Mouse (Mus musculus): ENCODE data around the gene Gm47995. TPM values are rescaled to one million over a fixed set of nuclear protein-coding genes. Genes with fewer than 3 reads are reported as not detected.

The Gm47995 gene
- polyA plus RNA-seq, 1 experiment: 1.3 TPM

DNA sequence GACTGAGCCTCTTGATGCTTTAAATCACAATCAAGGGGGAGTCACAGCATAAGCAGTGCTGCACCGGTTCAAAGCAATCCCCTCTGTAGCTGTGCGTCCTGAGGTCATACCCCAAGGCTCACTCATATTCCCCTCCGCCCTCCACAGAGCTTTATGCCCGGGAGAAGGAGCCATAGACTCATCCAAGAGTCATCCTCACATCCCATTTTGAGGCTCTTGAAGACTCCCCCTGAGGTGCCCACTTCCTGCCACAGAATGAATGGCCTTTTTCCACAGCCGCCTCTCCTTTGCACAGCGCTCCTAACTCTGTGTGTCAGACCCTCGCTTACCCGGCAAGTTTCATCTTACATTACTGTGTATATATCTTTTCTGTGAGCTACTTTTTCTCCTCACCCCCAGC lies 29.3 kb downstream of the Gm47995 start:
- Histone ChIP-seq H3K4me1 (ENCODE audit: control insufficient read depth, insufficient read depth, low read length) (no peaks in the 10 kb centered on the region), H3K27me3 (ENCODE audit: control insufficient read depth, insufficient read depth, low read length) (no peaks in the 10 kb centered on the region), H3K36me3 (ENCODE audit: control insufficient read depth, insufficient read depth, low read length) (no peaks in the 10 kb centered on the region), H3K4me3 (ENCODE audit: control insufficient read depth, low read depth, low read length) (no peak overlapping the region), H3K27ac (ENCODE audit: control insufficient read depth, insufficient read depth, low read depth, low read length) (no peak overlapping the region)
- no peak for TF ChIP-seq CTCF (IDR thresholded peaks at IDR 0.05; ENCODE audit: control insufficient read depth, insufficient read depth, insufficient replicate concordance, low read depth, low read length)
- TF ChIP-seq POLR2A (IDR thresholded peaks at IDR 0.05; ENCODE audit: control insufficient read depth, low read depth, low read length): no peak

DNA sequence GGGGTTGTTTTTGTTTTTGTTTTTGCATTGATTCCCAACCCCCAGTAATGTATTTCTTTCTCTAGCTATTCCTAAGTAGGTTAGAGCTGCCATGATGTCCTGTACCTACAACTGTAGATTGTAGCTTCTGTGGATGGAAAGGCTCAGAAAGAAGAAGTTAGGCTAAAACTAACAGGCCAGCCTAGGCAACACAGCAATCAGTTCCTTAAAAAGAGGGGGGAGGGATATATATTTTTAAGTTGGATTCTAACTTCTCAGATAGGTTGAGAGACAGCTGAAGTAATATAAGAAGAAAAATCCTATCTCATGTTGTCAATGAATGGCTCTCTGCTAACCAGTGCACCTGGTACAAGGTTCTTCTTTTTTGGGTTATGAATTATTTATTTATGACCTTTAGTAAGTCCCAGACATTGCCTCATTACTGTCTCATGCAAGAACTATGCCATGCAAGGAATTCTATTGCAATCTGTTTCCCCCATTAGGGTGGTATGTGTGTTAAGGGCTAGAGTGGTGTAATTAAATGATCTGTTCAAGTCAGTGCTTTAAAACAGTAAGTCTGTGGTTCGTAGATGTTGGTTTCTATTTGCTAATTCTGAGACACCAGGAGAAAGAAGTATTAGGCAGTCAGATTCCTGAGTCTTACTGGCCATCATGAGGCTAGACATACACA lies 30.2 kb downstream of the Gm47995 start:
- no peaks in the 10 kb centered on the region for H3K4me1 ChIP-seq (ENCODE audit: control insufficient read depth, insufficient read depth, low read length)
- H3K4me3 ChIP-seq (ENCODE audit: control insufficient read depth, low read depth, low read length): no peak overlapping the region
- no peak overlapping the region for H3K27ac ChIP-seq (ENCODE audit: control insufficient read depth, insufficient read depth, low read depth, low read length)
- H3K36me3 ChIP-seq (ENCODE audit: control insufficient read depth, insufficient read depth, low read length): no peaks in the 10 kb centered on the region
- TF ChIP-seq CTCF (IDR thresholded peaks at IDR 0.05; ENCODE audit: control insufficient read depth, insufficient read depth, insufficient replicate concordance, low read depth, low read length): no peak
- TF ChIP-seq POLR2A (IDR thresholded peaks at IDR 0.05; ENCODE audit: control insufficient read depth, low read depth, low read length): no peak
- no peaks in the 10 kb centered on the region for H3K27me3 ChIP-seq (ENCODE audit: control insufficient read depth, insufficient read depth, low read length)

GRCm38 (mm10) chr1:151232346-151232745 lies 34.1 kb downstream of the Gm47995 start:
- Histone ChIP-seq H3K27ac (ENCODE audit: control insufficient read depth, insufficient read depth, low read depth, low read length) (no peak overlapping the region), H3K36me3 (ENCODE audit: control insufficient read depth, insufficient read depth, low read length) (no peaks in the 10 kb centered on the region), H3K4me1 (ENCODE audit: control insufficient read depth, insufficient read depth, low read length) (no peaks in the 10 kb centered on the region), H3K27me3 (ENCODE audit: control insufficient read depth, insufficient read depth, low read length) (no peaks in the 10 kb centered on the region), H3K4me3 (ENCODE audit: control insufficient read depth, low read depth, low read length) (no peak overlapping the region)
- TF ChIP-seq POLR2A (IDR thresholded peaks at IDR 0.05; ENCODE audit: control insufficient read depth, low read depth, low read length) (no peak), CTCF (IDR thresholded peaks at IDR 0.05; ENCODE audit: control insufficient read depth, insufficient read depth, insufficient replicate concordance, low read depth, low read length) (no peak)

GRCm38 (mm10) chr1:151233756-151234155 lies 35.5 kb downstream of the Gm47995 start:
- TF ChIP-seq POLR2A (IDR thresholded peaks at IDR 0.05; ENCODE audit: control insufficient read depth, low read depth, low read length) (no peak), CTCF (IDR thresholded peaks at IDR 0.05; ENCODE audit: control insufficient read depth, insufficient read depth, insufficient replicate concordance, low read depth, low read length) (no peak)
- Histone ChIP-seq H3K4me3 (ENCODE audit: control insufficient read depth, low read depth, low read length) (no peak overlapping the region), H3K27ac (ENCODE audit: control insufficient read depth, insufficient read depth, low read depth, low read length) (no peak overlapping the region), H3K36me3 (ENCODE audit: control insufficient read depth, insufficient read depth, low read length) (no peaks in the 10 kb centered on the region), H3K27me3 (ENCODE audit: control insufficient read depth, insufficient read depth, low read length) (no peaks in the 10 kb centered on the region), H3K4me1 (ENCODE audit: control insufficient read depth, insufficient read depth, low read length) (no peaks in the 10 kb centered on the region)

GRCm38 (mm10) chr1:151235574-151235973 lies 37.3 kb downstream of the Gm47995 start:
- H3K4me3 ChIP-seq (ENCODE audit: control insufficient read depth, low read depth, low read length): no peak overlapping the region
- H3K36me3 ChIP-seq (ENCODE audit: control insufficient read depth, insufficient read depth, low read length): no peaks in the 10 kb centered on the region
- H3K4me1 ChIP-seq (ENCODE audit: control insufficient read depth, insufficient read depth, low read length): no peaks in the 10 kb centered on the region
- H3K27ac ChIP-seq (ENCODE audit: control insufficient read depth, insufficient read depth, low read depth, low read length): no peak overlapping the region
- no peak for TF ChIP-seq POLR2A (IDR thresholded peaks at IDR 0.05; ENCODE audit: control insufficient read depth, low read depth, low read length)
- TF ChIP-seq CTCF (IDR thresholded peaks at IDR 0.05; ENCODE audit: control insufficient read depth, insufficient read depth, insufficient replicate concordance, low read depth, low read length): no peak
- H3K27me3 ChIP-seq (ENCODE audit: control insufficient read depth, insufficient read depth, low read length): no peaks in the 10 kb centered on the region

DNA sequence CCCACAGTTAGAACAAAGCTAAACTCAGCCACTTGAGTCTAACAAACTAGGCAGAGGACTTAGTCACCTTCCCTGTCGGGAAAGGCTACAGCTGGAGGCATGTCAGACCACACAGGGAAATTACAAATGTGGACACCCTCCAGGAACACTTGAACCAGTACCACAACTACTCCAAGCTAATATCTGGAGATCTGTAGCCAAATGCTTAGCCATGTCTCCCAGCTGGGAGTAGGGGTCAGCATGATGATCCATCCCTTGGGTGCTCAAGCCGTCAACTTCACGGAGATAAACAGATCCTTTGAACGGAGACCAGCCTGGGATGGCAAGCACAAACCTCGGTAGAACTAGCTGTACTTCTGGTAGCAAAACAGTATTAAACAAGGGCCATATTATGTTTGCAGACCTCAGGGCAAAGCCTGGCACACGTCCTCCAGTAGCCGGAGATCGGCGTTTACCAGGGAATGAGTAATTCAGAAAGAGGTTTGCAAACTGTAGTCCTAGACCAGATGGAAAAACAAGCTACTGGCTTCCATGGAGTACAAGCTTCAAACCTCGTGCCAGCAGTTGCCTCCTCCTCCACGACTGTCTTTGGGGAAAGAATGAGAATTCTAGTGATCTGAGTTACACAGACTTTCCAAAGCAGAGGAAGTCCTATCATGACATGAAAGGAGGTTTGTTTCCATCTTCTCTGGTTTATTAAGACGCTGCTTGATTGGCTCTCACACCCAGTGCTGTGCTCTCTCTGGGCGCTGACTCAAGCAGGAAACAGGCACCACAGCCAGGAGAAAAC lies 38.1 kb downstream of the Gm47995 start:
- no peaks in the 10 kb centered on the region for H3K4me1 ChIP-seq (ENCODE audit: control insufficient read depth, insufficient read depth, low read length)
- TF ChIP-seq POLR2A (IDR thresholded peaks at IDR 0.05; ENCODE audit: control insufficient read depth, low read depth, low read length) (no peak), CTCF (IDR thresholded peaks at IDR 0.05; ENCODE audit: control insufficient read depth, insufficient read depth, insufficient replicate concordance, low read depth, low read length) (no peak)
- H3K4me3 ChIP-seq (ENCODE audit: control insufficient read depth, low read depth, low read length): no peak overlapping the region
- no peaks in the 10 kb centered on the region for H3K27me3 ChIP-seq (ENCODE audit: control insufficient read depth, insufficient read depth, low read length)
- H3K27ac ChIP-seq (ENCODE audit: control insufficient read depth, insufficient read depth, low read depth, low read length): no peak overlapping the region
- no peaks in the 10 kb centered on the region for H3K36me3 ChIP-seq (ENCODE audit: control insufficient read depth, insufficient read depth, low read length)

DNA sequence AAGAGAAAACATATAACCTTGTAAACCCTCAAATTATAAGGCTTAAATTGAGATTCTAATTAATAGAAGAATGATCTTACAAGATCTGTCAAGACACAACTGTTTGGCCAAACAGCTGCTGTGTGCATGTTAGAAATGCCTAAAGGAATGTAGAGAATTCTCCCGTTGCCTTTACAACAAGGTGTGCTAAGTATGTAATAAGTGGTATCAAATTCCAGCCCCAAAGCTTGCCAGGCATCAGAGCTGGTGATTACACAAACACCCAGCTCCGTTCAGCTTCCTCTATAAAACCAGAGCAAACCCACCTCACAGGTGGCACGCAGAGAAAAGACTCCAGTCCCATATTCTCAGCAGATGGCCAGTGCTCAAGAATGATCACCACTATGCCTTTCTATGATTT lies 39.5 kb downstream of the Gm47995 start:
- Histone ChIP-seq H3K4me1 (ENCODE audit: control insufficient read depth, insufficient read depth, low read length) (no peaks in the 10 kb centered on the region), H3K27ac (ENCODE audit: control insufficient read depth, insufficient read depth, low read depth, low read length) (no peak overlapping the region), H3K36me3 (ENCODE audit: control insufficient read depth, insufficient read depth, low read length) (no peaks in the 10 kb centered on the region), H3K27me3 (ENCODE audit: control insufficient read depth, insufficient read depth, low read length) (no peaks in the 10 kb centered on the region), H3K4me3 (ENCODE audit: control insufficient read depth, low read depth, low read length) (no peak overlapping the region)
- no peak for TF ChIP-seq POLR2A (IDR thresholded peaks at IDR 0.05; ENCODE audit: control insufficient read depth, low read depth, low read length)
- no peak for TF ChIP-seq CTCF (IDR thresholded peaks at IDR 0.05; ENCODE audit: control insufficient read depth, insufficient read depth, insufficient replicate concordance, low read depth, low read length)
